Mouse (Mus musculus): ENCODE data around the gene Bmper.

The Bmper gene

GRCm38 (mm10) chr9:23423748-23424147, 200.9 kb downstream of the Bmper start:
- DNase-seq (ENCODE audit: low read depth, low spot score), result no peak

GRCm38 (mm10) chr9:23432631-23433030, 209.8 kb downstream of the Bmper start:
- no peak for DNase-seq (ENCODE audit: low read depth, low spot score)

DNA sequence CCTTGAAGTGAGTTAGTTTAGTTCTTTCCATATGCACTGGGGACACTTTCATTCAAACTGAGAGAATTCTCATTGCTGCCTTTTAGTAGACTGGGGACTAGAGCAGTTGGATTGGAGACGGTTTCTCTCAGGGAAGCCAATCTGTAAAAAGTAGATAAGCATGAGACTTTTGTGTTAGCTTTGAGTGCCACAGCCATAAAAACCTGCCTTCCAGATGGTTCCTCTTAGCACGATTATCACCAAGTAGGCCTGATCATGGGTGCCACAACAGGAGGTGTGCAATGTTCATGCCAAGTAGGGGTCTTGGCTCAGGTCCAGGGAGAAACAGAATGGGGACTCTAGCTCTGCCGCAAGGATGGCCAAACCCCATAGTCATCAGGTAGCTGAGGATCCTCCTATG, 210.4 kb downstream of the Bmper start:
- no peak for DNase-seq (ENCODE audit: low read depth, low spot score)

GRCm38 (mm10) chr9:23436751-23437150, 213.9 kb downstream of the Bmper start:
- no peak for DNase-seq (ENCODE audit: low read depth, low spot score)

- DNase-seq (ENCODE audit: low read depth, low spot score), result no peak
Observed at GRCm38 (mm10) chr9:23438662-23439061, 215.8 kb downstream of the Bmper start.

- no peak for DNase-seq (ENCODE audit: low read depth, low spot score)
Observed at GRCm38 (mm10) chr9:23442168-23442567, 219.3 kb downstream of the Bmper start.

DNA sequence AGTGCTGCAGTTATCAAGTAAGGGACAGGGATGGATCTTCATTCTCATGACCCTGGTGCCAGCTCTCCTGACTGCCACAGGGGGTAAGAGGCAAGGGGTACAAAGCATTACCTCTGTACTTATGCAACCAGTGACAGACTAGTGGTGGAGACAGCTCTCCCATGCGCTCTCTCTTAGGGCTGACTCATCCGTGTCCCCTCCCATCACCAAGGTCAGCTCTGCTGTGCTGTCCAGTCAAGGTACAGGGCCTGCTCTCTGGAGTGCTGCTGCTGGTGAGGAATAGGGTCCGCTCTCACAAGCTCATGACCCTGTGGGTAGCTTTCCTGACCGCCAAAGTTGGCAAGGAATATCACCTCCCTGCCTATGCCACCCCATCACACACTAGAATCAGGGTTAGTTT, 222.1 kb downstream of the Bmper start:
- DNase-seq (ENCODE audit: low read depth, low spot score), result no peak

- DNase-seq (ENCODE audit: low read depth, low spot score), result no peak
Observed at GRCm38 (mm10) chr9:23447271-23447961, 224.5 kb downstream of the Bmper start.

GRCm38 (mm10) chr9:23453309-23453708, 230.4 kb downstream of the Bmper start:
- DNase-seq (ENCODE audit: low read depth, low spot score), result no peak

DNA sequence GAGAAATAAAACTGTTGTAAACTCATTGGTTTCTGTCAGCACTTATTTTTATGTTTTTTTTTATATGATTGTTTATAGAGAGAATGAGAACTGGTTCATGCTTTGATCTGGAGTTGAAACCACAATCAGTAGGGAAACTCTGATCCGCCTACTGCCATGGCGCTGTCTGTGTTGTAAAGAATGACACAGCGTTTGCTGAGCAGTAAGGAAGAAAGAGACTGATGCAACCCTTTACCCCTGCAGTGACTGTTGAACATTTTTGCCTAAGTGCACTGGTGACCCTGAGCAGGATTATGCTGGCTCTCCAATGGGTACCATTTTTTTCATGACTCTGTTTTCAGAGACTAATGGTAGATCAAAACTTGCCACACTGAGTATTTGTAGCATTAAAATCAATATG, 234.3 kb downstream of the Bmper start:
- peak; percentile 31 for DNase-seq (ENCODE audit: low read depth, low spot score)

DNA sequence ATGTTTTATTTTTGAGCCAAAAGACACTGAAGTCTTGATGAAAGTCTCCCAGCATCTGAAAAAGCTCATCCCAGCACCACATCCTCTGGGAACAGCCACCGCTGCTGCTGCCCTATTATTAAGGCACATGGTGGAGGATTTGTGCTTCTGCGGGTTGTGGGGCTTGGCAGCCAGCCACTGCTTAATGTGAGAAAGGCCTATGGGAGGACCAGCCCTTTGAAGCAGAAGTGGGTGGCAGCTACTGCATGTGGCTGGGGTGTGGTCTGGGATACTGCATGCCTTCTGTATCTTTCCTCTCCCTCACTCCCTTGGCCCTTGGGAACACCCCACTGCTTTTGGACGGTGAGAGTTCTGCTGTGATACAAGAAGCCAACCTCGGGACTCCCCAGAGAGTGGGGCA, 237.8 kb downstream of the Bmper start:
- peak; percentile 39 for DNase-seq (ENCODE audit: low read depth, low spot score)

- DNase-seq (ENCODE audit: low read depth, low spot score), result peak; percentile 82
Observed at GRCm38 (mm10) chr9:23462949-23463608, 240.2 kb downstream of the Bmper start.

DNA sequence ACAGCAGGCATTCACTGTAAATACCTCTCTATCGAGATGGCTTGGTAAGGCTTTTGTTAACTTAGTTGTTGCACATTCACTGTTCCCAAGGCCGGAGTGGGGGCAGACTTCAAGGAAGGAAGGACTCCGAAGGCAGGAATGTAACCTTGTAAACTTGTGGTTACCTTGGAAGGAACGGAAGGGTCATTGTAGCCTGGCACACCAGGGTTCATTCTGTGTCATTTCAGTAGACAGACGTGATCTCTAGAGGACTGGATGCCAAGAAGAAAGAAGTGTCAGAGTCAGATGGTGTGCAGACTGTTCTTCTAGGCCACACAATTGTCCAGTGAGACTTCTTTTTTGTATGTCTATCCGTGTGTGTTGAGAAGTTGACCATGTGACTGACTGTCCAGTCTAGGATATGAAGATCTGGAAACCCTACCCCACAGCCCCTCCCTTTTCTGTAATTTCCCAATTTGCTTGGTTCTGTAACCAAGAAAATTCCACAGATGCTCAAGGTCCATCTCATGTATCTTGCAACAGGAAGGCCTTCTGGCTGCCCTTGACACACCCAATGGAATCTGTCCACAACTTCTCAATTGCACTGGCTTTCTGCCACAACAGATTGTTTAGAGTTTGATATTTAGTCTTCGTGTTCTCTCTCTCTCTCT, 242.2 kb downstream of the Bmper start:
- peak; percentile 94 for DNase-seq (ENCODE audit: low read depth, low spot score)

GRCm38 (mm10) chr9:23469886-23470285, 247.0 kb downstream of the Bmper start:
- peak; percentile 50 for DNase-seq (ENCODE audit: low read depth, low spot score)

GRCm38 (mm10) chr9:23485851-23486250, 263.0 kb downstream of the Bmper start:
- DNase-seq (ENCODE audit: low read depth, low spot score), result peak; percentile 65

- no peak for DNase-seq (ENCODE audit: low read depth, low spot score)
Observed at GRCm38 (mm10) chr9:23486725-23487378, 264.0 kb downstream of the Bmper start.

GRCm38 (mm10) chr9:23488265-23488664, 265.4 kb downstream of the Bmper start:
- DNase-seq (ENCODE audit: low read depth, low spot score), result peak; percentile 31

- DNase-seq (ENCODE audit: low read depth, low spot score), result peak; percentile 62
Observed at GRCm38 (mm10) chr9:23495400-23495799, 272.5 kb downstream of the Bmper start.

GRCm38 (mm10) chr9:23497626-23498025, 274.8 kb downstream of the Bmper start:
- no peak for DNase-seq (ENCODE audit: low read depth, low spot score)

DNA sequence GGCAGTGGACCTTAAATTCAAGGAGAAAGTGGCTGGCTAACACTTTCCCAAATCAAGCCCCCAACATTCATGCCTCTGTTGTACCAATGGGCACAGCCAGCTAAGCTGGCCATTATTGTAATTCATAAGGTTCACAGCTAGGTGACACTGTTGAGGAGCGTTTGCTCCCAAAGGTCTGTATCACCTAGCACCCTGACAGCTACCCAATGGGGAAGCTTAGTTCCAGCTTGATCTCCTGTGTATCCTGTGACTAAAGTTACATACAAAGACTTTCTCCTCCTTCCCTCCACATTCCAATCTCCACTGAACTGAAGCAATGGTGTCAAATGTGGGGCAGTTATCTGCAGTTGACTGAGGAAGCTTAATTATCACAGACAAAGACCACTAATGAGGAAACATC, 311.0 kb downstream of the Bmper start:
- DNase-seq (ENCODE audit: low read depth, low spot score), result peak; percentile 50

Data from 3T3-L1 (cell line).